Mouse (Mus musculus): ENCODE results near the gene Jam3. TPM values are rescaled to one million over a fixed set of nuclear protein-coding genes. Genes with fewer than 3 reads are reported as not detected.

Gene Jam3
- polyA plus RNA-seq, 1 experiment from 2014 or later: 26.3 TPM

GRCm38 (mm10) chr9:27140432-27141065 is 14.7 kb downstream of the Jam3 start:
- no peak overlapping the region for H3K27ac ChIP-seq (ENCODE audit: low read depth, low read length)
- 86% methylated on average over 10 of the region's 10 CpGs for WGBS

GRCm38 (mm10) chr9:27136651-27137050 is 18.6 kb downstream of the Jam3 start:
- Histone ChIP-seq H3K27ac (ENCODE audit: low read depth, low read length) (no peak overlapping the region), H3K4me3 (ENCODE audit: low read depth, low read length) (no peak overlapping the region), H3K4me1 (replicated peaks; ENCODE audit: control insufficient read depth, insufficient read depth, low read length) (no peaks in the 10 kb centered on the region), H3K9ac (ENCODE audit: low read depth, low read length) (no peak overlapping the region), H3K9me3 (ENCODE audit: control insufficient read depth, low read length) (no peaks in the 10 kb centered on the region), H3K27me3 (replicated peaks; ENCODE audit: control insufficient read depth, insufficient read depth, low read length) (no peaks in the 10 kb centered on the region), H3K4me2 (no peak overlapping the region), H3K36me3 (ENCODE audit: control insufficient read depth, insufficient read depth, low read length) (no peaks in the 10 kb centered on the region)
- no peak for DNase-seq (ENCODE audit: low spot score)
- no peak for ATAC-seq (replicated peaks; ENCODE audit: low FRiP score)
- WGBS: 84% methylated on average over 8 of the region's 8 CpGs

More at GRCm38 (mm10) chr9:27140432-27141065, 14.7 kb downstream of the Jam3 start:
- H3K27me3 ChIP-seq (replicated peaks; ENCODE audit: control insufficient read depth, insufficient read depth, low read length): no peaks in the 10 kb centered on the region
- DNase-seq (ENCODE audit: low spot score) (no peak), ATAC-seq (replicated peaks; ENCODE audit: low FRiP score) (no peak)
- no peaks in the 10 kb centered on the region for H3K36me3 ChIP-seq (ENCODE audit: control insufficient read depth, insufficient read depth, low read length)
- no peak overlapping the region for H3K9ac ChIP-seq (ENCODE audit: low read depth, low read length)
- H3K4me1 ChIP-seq (replicated peaks; ENCODE audit: control insufficient read depth, insufficient read depth, low read length): no peaks in the 10 kb centered on the region
- no peaks in the 10 kb centered on the region for H3K9me3 ChIP-seq (ENCODE audit: control insufficient read depth, low read length)
- H3K4me3 ChIP-seq (ENCODE audit: low read depth, low read length): no peak overlapping the region
- H3K4me2 ChIP-seq: no peak overlapping the region

GRCm38 (mm10) chr9:27135372-27135771 is 19.8 kb downstream of the Jam3 start:
- 91% methylated on average over 7 of the region's 7 CpGs for WGBS
- no peaks in the 10 kb centered on the region for H3K27me3 ChIP-seq (replicated peaks; ENCODE audit: control insufficient read depth, insufficient read depth, low read length)

GRCm38 (mm10) chr9:27134410-27134809 is 20.8 kb downstream of the Jam3 start:
- no peak overlapping the region for H3K4me2 ChIP-seq
- H3K4me1 ChIP-seq (replicated peaks; ENCODE audit: control insufficient read depth, insufficient read depth, low read length): no peaks in the 10 kb centered on the region
- H3K4me3 ChIP-seq (ENCODE audit: low read depth, low read length): no peak overlapping the region
- ATAC-seq (replicated peaks; ENCODE audit: low FRiP score) (no peak), DNase-seq (ENCODE audit: low spot score) (no peak)
- H3K9me3 ChIP-seq (ENCODE audit: control insufficient read depth, low read length): no peaks in the 10 kb centered on the region
- H3K36me3 ChIP-seq (ENCODE audit: control insufficient read depth, insufficient read depth, low read length): no peaks in the 10 kb centered on the region
- no peaks in the 10 kb centered on the region for H3K27me3 ChIP-seq (replicated peaks; ENCODE audit: control insufficient read depth, insufficient read depth, low read length)
- H3K27ac ChIP-seq (ENCODE audit: low read depth, low read length): no peak overlapping the region
- no peak overlapping the region for H3K9ac ChIP-seq (ENCODE audit: low read depth, low read length)
- 57% methylated on average over 1 of the region's 1 CpGs for WGBS

More at GRCm38 (mm10) chr9:27135372-27135771, 19.8 kb downstream of the Jam3 start:
- H3K36me3 ChIP-seq (ENCODE audit: control insufficient read depth, insufficient read depth, low read length): no peaks in the 10 kb centered on the region
- H3K9me3 ChIP-seq (ENCODE audit: control insufficient read depth, low read length): no peaks in the 10 kb centered on the region
- H3K4me2 ChIP-seq: no peak overlapping the region
- H3K4me3 ChIP-seq (ENCODE audit: low read depth, low read length): no peak overlapping the region
- no peak overlapping the region for H3K9ac ChIP-seq (ENCODE audit: low read depth, low read length)
- no peaks in the 10 kb centered on the region for H3K4me1 ChIP-seq (replicated peaks; ENCODE audit: control insufficient read depth, insufficient read depth, low read length)
- ATAC-seq (replicated peaks; ENCODE audit: low FRiP score) (no peak), DNase-seq (ENCODE audit: low spot score) (no peak)
- no peak overlapping the region for H3K27ac ChIP-seq (ENCODE audit: low read depth, low read length)

- Histone ChIP-seq H3K36me3 (ENCODE audit: control insufficient read depth, insufficient read depth, low read length) (no peaks in the 10 kb centered on the region), H3K4me1 (replicated peaks; ENCODE audit: control insufficient read depth, insufficient read depth, low read length) (no peaks in the 10 kb centered on the region), H3K4me3 (ENCODE audit: low read depth, low read length) (no peak overlapping the region), H3K9ac (ENCODE audit: low read depth, low read length) (no peak overlapping the region), H3K9me3 (ENCODE audit: control insufficient read depth, low read length) (no peaks in the 10 kb centered on the region), H3K27ac (ENCODE audit: low read depth, low read length) (no peak overlapping the region), H3K4me2 (no peak overlapping the region), H3K27me3 (replicated peaks; ENCODE audit: control insufficient read depth, insufficient read depth, low read length) (no peaks in the 10 kb centered on the region)
- ATAC-seq (replicated peaks; ENCODE audit: low FRiP score): no peak
- DNase-seq (ENCODE audit: low spot score): no peak
- 48% methylated on average over 4 of the region's 4 CpGs for WGBS
These were observed 26.6 kb downstream of the Jam3 start for GRCm38 (mm10) chr9:27128629-27129028.

GRCm38 (mm10) chr9:27126543-27126942 is 28.7 kb downstream of the Jam3 start:
- Histone ChIP-seq H3K9me3 (ENCODE audit: control insufficient read depth, low read length) (no peaks in the 10 kb centered on the region), H3K27ac (ENCODE audit: low read depth, low read length) (no peak overlapping the region), H3K9ac (ENCODE audit: low read depth, low read length) (no peak overlapping the region), H3K4me3 (ENCODE audit: low read depth, low read length) (no peak overlapping the region), H3K27me3 (replicated peaks; ENCODE audit: control insufficient read depth, insufficient read depth, low read length) (no peaks in the 10 kb centered on the region), H3K4me1 (replicated peaks; ENCODE audit: control insufficient read depth, insufficient read depth, low read length) (no peaks in the 10 kb centered on the region), H3K4me2 (no peak overlapping the region), H3K36me3 (ENCODE audit: control insufficient read depth, insufficient read depth, low read length) (no peaks in the 10 kb centered on the region)
- ATAC-seq (replicated peaks; ENCODE audit: low FRiP score) (no peak), DNase-seq (ENCODE audit: low spot score) (no peak)
- 84% methylated on average over 6 of the region's 6 CpGs for WGBS

GRCm38 (mm10) chr9:27125450-27125849 is 29.8 kb downstream of the Jam3 start:
- Histone ChIP-seq H3K4me3 (ENCODE audit: low read depth, low read length) (no peak overlapping the region), H3K9ac (ENCODE audit: low read depth, low read length) (no peak overlapping the region), H3K4me1 (replicated peaks; ENCODE audit: control insufficient read depth, insufficient read depth, low read length) (no peaks in the 10 kb centered on the region), H3K27me3 (replicated peaks; ENCODE audit: control insufficient read depth, insufficient read depth, low read length) (no peaks in the 10 kb centered on the region), H3K4me2 (no peak overlapping the region), H3K27ac (ENCODE audit: low read depth, low read length) (no peak overlapping the region), H3K36me3 (ENCODE audit: control insufficient read depth, insufficient read depth, low read length) (no peaks in the 10 kb centered on the region), H3K9me3 (ENCODE audit: control insufficient read depth, low read length) (no peaks in the 10 kb centered on the region)
- WGBS: 64% methylated on average over 6 of the region's 6 CpGs
- no peak for DNase-seq (ENCODE audit: low spot score)
- ATAC-seq (replicated peaks; ENCODE audit: low FRiP score): no peak

GRCm38 (mm10) chr9:27123947-27124346 is 31.3 kb downstream of the Jam3 start:
- H3K27ac ChIP-seq (ENCODE audit: low read depth, low read length): no peak overlapping the region
- DNase-seq (ENCODE audit: low spot score): no peak
- H3K4me3 ChIP-seq (ENCODE audit: low read depth, low read length): no peak overlapping the region
- H3K27me3 ChIP-seq (replicated peaks; ENCODE audit: control insufficient read depth, insufficient read depth, low read length): no peaks in the 10 kb centered on the region
- no peaks in the 10 kb centered on the region for H3K9me3 ChIP-seq (ENCODE audit: control insufficient read depth, low read length)
- no peak overlapping the region for H3K4me2 ChIP-seq
- H3K36me3 ChIP-seq (ENCODE audit: control insufficient read depth, insufficient read depth, low read length): no peaks in the 10 kb centered on the region
- ATAC-seq (replicated peaks; ENCODE audit: low FRiP score): no peak
- no peaks in the 10 kb centered on the region for H3K4me1 ChIP-seq (replicated peaks; ENCODE audit: control insufficient read depth, insufficient read depth, low read length)
- no peak overlapping the region for H3K9ac ChIP-seq (ENCODE audit: low read depth, low read length)
- 81% methylated on average over 2 of the region's 2 CpGs for WGBS

- H3K4me3 ChIP-seq (ENCODE audit: low read depth, low read length): no peak overlapping the region
- no peak overlapping the region for H3K27ac ChIP-seq (ENCODE audit: low read depth, low read length)
- WGBS: 82% methylated on average over 4 of the region's 4 CpGs
- no peaks in the 10 kb centered on the region for H3K4me1 ChIP-seq (replicated peaks; ENCODE audit: control insufficient read depth, insufficient read depth, low read length)
- no peaks in the 10 kb centered on the region for H3K27me3 ChIP-seq (replicated peaks; ENCODE audit: control insufficient read depth, insufficient read depth, low read length)
- H3K4me2 ChIP-seq: no peak overlapping the region
- no peaks in the 10 kb centered on the region for H3K36me3 ChIP-seq (ENCODE audit: control insufficient read depth, insufficient read depth, low read length)
- no peaks in the 10 kb centered on the region for H3K9me3 ChIP-seq (ENCODE audit: control insufficient read depth, low read length)
- no peak overlapping the region for H3K9ac ChIP-seq (ENCODE audit: low read depth, low read length)
- ATAC-seq (replicated peaks; ENCODE audit: low FRiP score) (no peak), DNase-seq (ENCODE audit: low spot score) (no peak)
These were observed 32.3 kb downstream of the Jam3 start for GRCm38 (mm10) chr9:27122963-27123362.
